Mouse (Mus musculus) A20 (cell line): ENCODE results near the gene Cacul1.
"Not testable (repeated sequence)": the region's sequence is repeated elsewhere in the genome, so short reads cannot be mapped to it uniquely, and the experiment has no call there.

Experiments used
- DNase-seq: peaks from one replicate; pipeline ENCODE4 v3.0.0-alpha.2; 2011; ENCODE audit warnings: low read depth, low spot score

Cacul1 gene

GRCm38 (mm10) chr19:60580582-60581339 lies at the start of gene Cacul1:
Gene Cacul1 (minus strand): TSS chr19:60581025.
- peak; percentile 99 for DNase-seq

- DNase-seq: no peak
These were observed 38.6 kb upstream of the Cacul1 start for GRCm38 (mm10) chr19:60619420-60619819.

- DNase-seq: no peak
These were observed 36.2 kb upstream of the Cacul1 start for GRCm38 (mm10) chr19:60617007-60617406.

- no peak for DNase-seq
These were observed 34.8 kb upstream of the Cacul1 start for GRCm38 (mm10) chr19:60615470-60616200.

- peak; percentile 35 for DNase-seq
These were observed 30.8 kb upstream of the Cacul1 start for GRCm38 (mm10) chr19:60611525-60612215.

GRCm38 (mm10) chr19:60608766-60609165 lies 27.9 kb upstream of the Cacul1 start:
- DNase-seq: peak; percentile 72

- no peak for DNase-seq
These were observed 22.8 kb upstream of the Cacul1 start for GRCm38 (mm10) chr19:60603586-60603985.

- not testable (repeated sequence) for DNase-seq
These were observed 21.2 kb upstream of the Cacul1 start for GRCm38 (mm10) chr19:60602066-60602465.

GRCm38 (mm10) chr19:60598025-60598697 lies 17.3 kb upstream of the Cacul1 start:
- DNase-seq: no peak

- DNase-seq: no peak
These were observed 8.8 kb upstream of the Cacul1 start for GRCm38 (mm10) chr19:60589646-60590045.

- no peak for DNase-seq
These were observed 5.8 kb upstream of the Cacul1 start for GRCm38 (mm10) chr19:60586652-60587051.

- no peak for DNase-seq
These were observed 2.4 kb upstream of the Cacul1 start for GRCm38 (mm10) chr19:60583201-60583600.

- DNase-seq: peak; percentile 11
These were observed 809 bp upstream of the Cacul1 start for GRCm38 (mm10) chr19:60581377-60582290.

- peak; percentile 69 for DNase-seq
These were observed 849 bp downstream of the Cacul1 start for GRCm38 (mm10) chr19:60579771-60580581.

- no peak for DNase-seq
These were observed 4.1 kb downstream of the Cacul1 start for GRCm38 (mm10) chr19:60576741-60577140.

- no peak for DNase-seq
These were observed 20.3 kb downstream of the Cacul1 start for GRCm38 (mm10) chr19:60560497-60560896.

GRCm38 (mm10) chr19:60554866-60555438 lies 25.9 kb downstream of the Cacul1 start:
- DNase-seq: no peak

GRCm38 (mm10) chr19:60553501-60553900 lies 27.3 kb downstream of the Cacul1 start:
- peak; percentile 60 for DNase-seq

- DNase-seq: no peak
These were observed 37.5 kb downstream of the Cacul1 start for GRCm38 (mm10) chr19:60543302-60543701.
